Mouse (Mus musculus): Measurements from ENCODE around the gene Krtap7-1. TPM values are rescaled to one million over a fixed set of nuclear protein-coding genes. Genes with fewer than 3 reads are reported as not detected.

Krtap7-1 gene
- polyA plus RNA-seq, 1 experiment from 2014 or later, result not detected

- no peak overlapping the region for H3K9ac ChIP-seq (replicated peaks; ENCODE audit: low read depth, low read length)
- H3K36me3 ChIP-seq (ENCODE audit: control insufficient read depth, insufficient read depth, low read length), result no peaks in the 10 kb centered on the region
- H3K9me3 ChIP-seq (ENCODE audit: control insufficient read depth, low read length), result no peaks in the 10 kb centered on the region
- 91% methylated on average over 6 of the region's 6 CpGs for WGBS
- H3K4me3 ChIP-seq (ENCODE audit: low read depth, low read length), result no peak overlapping the region
- no peak overlapping the region for H3K4me2 ChIP-seq (ENCODE audit: low read depth, low read length)
- no peak for ATAC-seq (ENCODE audit: low read depth)
- no peak overlapping the region for H3K27ac ChIP-seq (ENCODE audit: low read depth, low read length)
- no peaks in the 10 kb centered on the region for H3K4me1 ChIP-seq (ENCODE audit: control insufficient read depth, insufficient read depth, low read length)
- H3K27me3 ChIP-seq (ENCODE audit: control insufficient read depth, insufficient read depth, low read length), result no peaks in the 10 kb centered on the region
Observed at GRCm38 (mm10) chr16:89520091-89520490, 12.0 kb upstream of the Krtap7-1 start.

GRCm38 (mm10) chr16:89517635-89518034 is 9.5 kb upstream of the Krtap7-1 start:
- no peak for ATAC-seq (ENCODE audit: low read depth)
- no peak overlapping the region for H3K4me2 ChIP-seq (ENCODE audit: low read depth, low read length)
- no peak overlapping the region for H3K9ac ChIP-seq (replicated peaks; ENCODE audit: low read depth, low read length)
- WGBS, result 65% methylated on average over 9 of the region's 9 CpGs
- no peaks in the 10 kb centered on the region for H3K9me3 ChIP-seq (ENCODE audit: control insufficient read depth, low read length)
- no peak overlapping the region for H3K4me3 ChIP-seq (ENCODE audit: low read depth, low read length)
- H3K27me3 ChIP-seq (ENCODE audit: control insufficient read depth, insufficient read depth, low read length), result no peaks in the 10 kb centered on the region
- no peak overlapping the region for H3K27ac ChIP-seq (ENCODE audit: low read depth, low read length)
- no peaks in the 10 kb centered on the region for H3K36me3 ChIP-seq (ENCODE audit: control insufficient read depth, insufficient read depth, low read length)
- H3K4me1 ChIP-seq (ENCODE audit: control insufficient read depth, insufficient read depth, low read length), result no peaks in the 10 kb centered on the region

GRCm38 (mm10) chr16:89513431-89513830 is 5.3 kb upstream of the Krtap7-1 start:
- Histone ChIP-seq H3K4me1 (ENCODE audit: control insufficient read depth, insufficient read depth, low read length) (no peaks in the 10 kb centered on the region), H3K9me3 (ENCODE audit: control insufficient read depth, low read length) (no peaks in the 10 kb centered on the region), H3K36me3 (ENCODE audit: control insufficient read depth, insufficient read depth, low read length) (no peaks in the 10 kb centered on the region), H3K4me3 (ENCODE audit: low read depth, low read length) (no peak overlapping the region), H3K27ac (ENCODE audit: low read depth, low read length) (no peak overlapping the region), H3K9ac (replicated peaks; ENCODE audit: low read depth, low read length) (no peak overlapping the region), H3K4me2 (ENCODE audit: low read depth, low read length) (0 out of 2 replicates have a peak overlapping the region, but pooled peaks have one; percentile 11), H3K27me3 (ENCODE audit: control insufficient read depth, insufficient read depth, low read length) (no peaks in the 10 kb centered on the region)
- peak; percentile 62 for ATAC-seq (ENCODE audit: low read depth)
- 49% methylated on average over 7 of the region's 7 CpGs for WGBS

- no peaks in the 10 kb centered on the region for H3K27me3 ChIP-seq (ENCODE audit: control insufficient read depth, insufficient read depth, low read length)
- ATAC-seq (ENCODE audit: low read depth), result no peak
- WGBS, result 80% methylated on average over 2 of the region's 2 CpGs
- no peaks in the 10 kb centered on the region for H3K4me1 ChIP-seq (ENCODE audit: control insufficient read depth, insufficient read depth, low read length)
- no peak overlapping the region for H3K9ac ChIP-seq (replicated peaks; ENCODE audit: low read depth, low read length)
- H3K27ac ChIP-seq (ENCODE audit: low read depth, low read length), result no peak overlapping the region
- H3K9me3 ChIP-seq (ENCODE audit: control insufficient read depth, low read length), result no peaks in the 10 kb centered on the region
- no peaks in the 10 kb centered on the region for H3K36me3 ChIP-seq (ENCODE audit: control insufficient read depth, insufficient read depth, low read length)
- H3K4me2 ChIP-seq (ENCODE audit: low read depth, low read length), result no peak overlapping the region
- no peak overlapping the region for H3K4me3 ChIP-seq (ENCODE audit: low read depth, low read length)
Observed at GRCm38 (mm10) chr16:89503571-89503970, 4.6 kb downstream of the Krtap7-1 start.

- Histone ChIP-seq H3K9me3 (ENCODE audit: control insufficient read depth, low read length) (no peaks in the 10 kb centered on the region), H3K36me3 (ENCODE audit: control insufficient read depth, insufficient read depth, low read length) (no peaks in the 10 kb centered on the region), H3K9ac (replicated peaks; ENCODE audit: low read depth, low read length) (no peak overlapping the region), H3K4me3 (ENCODE audit: low read depth, low read length) (no peak overlapping the region), H3K4me2 (ENCODE audit: low read depth, low read length) (no peak overlapping the region), H3K27ac (ENCODE audit: low read depth, low read length) (no peak overlapping the region), H3K4me1 (ENCODE audit: control insufficient read depth, insufficient read depth, low read length) (no peaks in the 10 kb centered on the region), H3K27me3 (ENCODE audit: control insufficient read depth, insufficient read depth, low read length) (no peaks in the 10 kb centered on the region)
- WGBS, result 92% methylated on average over 5 of the region's 5 CpGs
- no peak for ATAC-seq (ENCODE audit: low read depth)
Observed at GRCm38 (mm10) chr16:89501870-89502269, 6.3 kb downstream of the Krtap7-1 start.

- 89% methylated on average over 5 of the region's 5 CpGs for WGBS
- no peak for ATAC-seq (ENCODE audit: low read depth)
Observed at GRCm38 (mm10) chr16:89497002-89497401, 11.1 kb downstream of the Krtap7-1 start.

GRCm38 (mm10) chr16:89495394-89496153 is 12.5 kb downstream of the Krtap7-1 start:
- Histone ChIP-seq H3K27ac (ENCODE audit: low read depth, low read length) (no peak overlapping the region), H3K9me3 (ENCODE audit: control insufficient read depth, low read length) (no peaks in the 10 kb centered on the region), H3K9ac (replicated peaks; ENCODE audit: low read depth, low read length) (no peak overlapping the region), H3K4me2 (ENCODE audit: low read depth, low read length) (no peak overlapping the region), H3K4me1 (ENCODE audit: control insufficient read depth, insufficient read depth, low read length) (no peaks in the 10 kb centered on the region), H3K27me3 (ENCODE audit: control insufficient read depth, insufficient read depth, low read length) (no peaks in the 10 kb centered on the region), H3K4me3 (ENCODE audit: low read depth, low read length) (no peak overlapping the region), H3K36me3 (ENCODE audit: control insufficient read depth, insufficient read depth, low read length) (no peaks in the 10 kb centered on the region)
- WGBS, result 78% methylated on average over 7 of the region's 7 CpGs
- ATAC-seq (ENCODE audit: low read depth), result peak; percentile 54; the same call in 1 of the 2 replicates

More at GRCm38 (mm10) chr16:89497002-89497401, 11.1 kb downstream of the Krtap7-1 start:
- Histone ChIP-seq H3K9ac (replicated peaks; ENCODE audit: low read depth, low read length) (no peak overlapping the region), H3K4me2 (ENCODE audit: low read depth, low read length) (no peak overlapping the region), H3K4me3 (ENCODE audit: low read depth, low read length) (no peak overlapping the region), H3K4me1 (ENCODE audit: control insufficient read depth, insufficient read depth, low read length) (no peaks in the 10 kb centered on the region), H3K36me3 (ENCODE audit: control insufficient read depth, insufficient read depth, low read length) (no peaks in the 10 kb centered on the region), H3K9me3 (ENCODE audit: control insufficient read depth, low read length) (no peaks in the 10 kb centered on the region), H3K27ac (ENCODE audit: low read depth, low read length) (no peak overlapping the region), H3K27me3 (ENCODE audit: control insufficient read depth, insufficient read depth, low read length) (no peaks in the 10 kb centered on the region)

- no peak within 1 kb of the TSS for H3K4me2 ChIP-seq (ENCODE audit: low read depth, low read length)
- 88% methylated on average over 7 of the region's 7 CpGs for WGBS
- H3K27ac ChIP-seq (ENCODE audit: low read depth, low read length), result no peak within 1 kb of the TSS
- no peak within 1 kb of the TSS for H3K9ac ChIP-seq (replicated peaks; ENCODE audit: low read depth, low read length)
- H3K27me3 ChIP-seq (ENCODE audit: control insufficient read depth, insufficient read depth, low read length), result no peaks in the 10 kb centered on the region
- no peaks in the 10 kb centered on the region for H3K36me3 ChIP-seq (ENCODE audit: control insufficient read depth, insufficient read depth, low read length)
- no peak for ATAC-seq (ENCODE audit: low read depth)
- no peaks in the 10 kb centered on the region for H3K9me3 ChIP-seq (ENCODE audit: control insufficient read depth, low read length)
- H3K4me3 ChIP-seq (ENCODE audit: low read depth, low read length), result no peak within 1 kb of the TSS
- no peaks in the 10 kb centered on the region for H3K4me1 ChIP-seq (ENCODE audit: control insufficient read depth, insufficient read depth, low read length)
Observed at GRCm38 (mm10) chr16:89487852-89488251, 20.3 kb downstream of the Krtap7-1 start, which contains the start of gene Krtap8-1. Gene Krtap8-1 (minus strand): TSS chr16:89487952.

- 93% methylated on average over 12 of the region's 12 CpGs for WGBS
- H3K9ac ChIP-seq (replicated peaks; ENCODE audit: low read depth, low read length), result no peak overlapping the region
- H3K27ac ChIP-seq (ENCODE audit: low read depth, low read length), result no peak overlapping the region
- no peaks in the 10 kb centered on the region for H3K9me3 ChIP-seq (ENCODE audit: control insufficient read depth, low read length)
- no peaks in the 10 kb centered on the region for H3K27me3 ChIP-seq (ENCODE audit: control insufficient read depth, insufficient read depth, low read length)
- no peaks in the 10 kb centered on the region for H3K36me3 ChIP-seq (ENCODE audit: control insufficient read depth, insufficient read depth, low read length)
- no peak overlapping the region for H3K4me3 ChIP-seq (ENCODE audit: low read depth, low read length)
- H3K4me1 ChIP-seq (ENCODE audit: control insufficient read depth, insufficient read depth, low read length), result no peaks in the 10 kb centered on the region
- no peak overlapping the region for H3K4me2 ChIP-seq (ENCODE audit: low read depth, low read length)
- ATAC-seq (ENCODE audit: low read depth), result no peak
Observed at GRCm38 (mm10) chr16:89477679-89478314, 30.3 kb downstream of the Krtap7-1 start.

All from neural tube, embryonic 14.5 days (tissue).